Mouse (Mus musculus) embryonic fibroblast, embryonic 13.5 days (primary cell): ENCODE results near the gene Mlycd.

Source experiments
- CTCF ChIP-seq: IDR thresholded peaks from 2 replicates; pipeline ENCODE4 v1.5.1; 2011; ENCODE audit warnings: mild to moderate bottlenecking, control low read depth, low read length, moderate library complexity, borderline replicate concordance; ENCODE audit not compliant: insufficient read depth
- POLR2A ChIP-seq: IDR thresholded peaks from 2 replicates; pipeline ENCODE4 v1.6.1; 2011; ENCODE audit warnings: low read depth, mild to moderate bottlenecking, control low read depth, low read length, moderate library complexity

GRCm38 (mm10) chr8:119358836-119359235 is 35.8 kb upstream of the Mlycd start:
- TF ChIP-seq POLR2A (no peak), CTCF (peak; percentile 94)
